Mouse (Mus musculus) brain, embryonic 18.5 days (tissue): ENCODE measurements at regions not wholly inside any gene's neighbourhood (a gene's known extent, or its start where the extent isn't known, plus 50 kb on each side); places are given as distances from the start of the nearest gene placed in this dataset.

ENCODE experiments used
- DNase-seq: peaks from one replicate; pipeline ENCODE4 v3.0.0-alpha.2; 2012; ENCODE audit warnings: low read depth, low spot score

- no peak for DNase-seq
These were observed 53.4 kb upstream of the Nab1 start for GRCm38 (mm10) chr1:52553871-52554270.

- no peak for DNase-seq
These were observed 64.7 kb upstream of the Nemp2 start for GRCm38 (mm10) chr1:52565812-52566211.

- DNase-seq: no peak
These were observed 58.8 kb upstream of the Nemp2 start for GRCm38 (mm10) chr1:52571674-52572073.

DNA sequence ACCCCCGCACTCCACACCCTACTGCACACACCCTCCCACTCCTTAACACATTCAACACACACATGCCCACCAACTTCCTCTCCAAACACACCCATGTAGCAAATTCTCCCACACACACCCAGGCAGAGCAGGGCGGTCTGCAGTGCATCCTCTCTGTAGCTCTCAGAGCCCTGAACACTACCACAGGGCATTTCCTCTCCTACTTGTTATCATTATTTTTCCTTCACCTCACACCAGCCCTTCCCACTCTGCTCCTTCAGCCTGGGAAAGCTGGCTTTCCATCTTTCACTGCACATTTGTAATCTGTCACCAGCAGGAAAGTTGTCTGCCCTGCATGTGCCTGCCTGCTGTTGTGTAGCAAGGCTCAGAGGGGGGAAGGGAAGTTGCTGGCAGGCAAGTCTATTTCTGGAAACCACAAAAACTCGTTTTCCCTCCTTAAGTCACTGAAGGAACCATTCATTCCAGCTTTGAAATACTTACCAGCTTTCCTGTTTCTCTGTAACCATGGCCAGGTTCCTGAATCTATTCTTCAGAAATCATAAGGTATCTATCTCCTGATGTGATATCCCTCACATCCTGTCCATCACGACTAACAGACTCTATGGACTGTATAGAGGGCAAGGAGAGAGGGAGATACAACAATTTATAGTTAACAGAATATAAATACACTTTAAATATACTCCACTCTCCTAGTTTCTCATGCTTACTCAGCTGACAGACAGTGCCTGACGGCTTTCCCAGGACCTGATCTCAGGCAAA lies 52.0 kb upstream of the Nemp2 start:
- DNase-seq: peak; percentile 62

DNA sequence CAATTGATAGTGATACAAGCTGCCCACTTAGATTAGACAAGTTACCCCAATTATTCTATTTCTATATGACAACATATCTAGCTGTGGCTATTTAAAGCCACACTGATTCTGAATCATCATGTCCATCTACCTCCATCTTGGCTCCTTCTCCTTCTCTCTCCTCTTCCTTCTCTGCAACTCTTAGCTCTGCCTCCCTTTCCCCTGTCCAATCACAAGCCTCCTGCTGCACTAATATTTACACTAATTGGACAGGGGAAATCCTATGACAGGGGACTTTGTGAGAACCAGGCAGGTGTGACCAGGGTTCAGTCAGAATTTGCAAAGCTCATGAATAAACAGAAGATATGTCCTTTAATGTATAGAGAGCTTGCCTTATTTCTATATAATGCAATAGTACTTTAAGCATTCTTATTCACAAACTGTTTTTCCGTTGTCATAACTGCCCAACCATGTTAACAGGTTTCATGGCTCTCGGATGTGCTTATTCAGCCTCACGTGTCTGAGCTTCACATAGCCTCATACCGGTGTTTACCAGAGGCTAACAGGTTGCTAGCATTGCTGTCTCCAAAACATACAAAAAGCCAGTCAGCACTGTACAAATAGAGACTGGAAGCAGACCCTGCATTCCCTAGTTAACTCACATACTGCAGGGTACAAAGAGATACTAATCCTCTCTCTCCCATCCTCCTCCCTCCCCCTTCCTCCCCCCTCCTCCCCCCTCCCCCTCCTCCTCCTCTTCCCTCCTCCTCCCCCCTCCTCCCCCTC lies 50.2 kb upstream of the Nemp2 start:
- DNase-seq: no peak
